Mouse (Mus musculus): ENCODE data around the gene Myh9.

GRCm38 (mm10) chr15:77875953-77876352 lies 34.0 kb upstream of the Myh9 start:
- no peak for TF ChIP-seq ZNF384 (IDR thresholded peaks at IDR 0.05; ENCODE audit: low read depth, low read length)
- TF ChIP-seq MAFK (IDR thresholded peaks at IDR 0.05; ENCODE audit: insufficient read depth, low read depth, low read length) = no peak
- TF ChIP-seq ZC3H11A (IDR thresholded peaks at IDR 0.05; ENCODE audit: borderline replicate concordance, low read depth, low read length) = no peak
- no peak for TF ChIP-seq CHD2 (IDR thresholded peaks at IDR 0.05; ENCODE audit: low read depth, low read length)

Measured in ES-E14 (cell line).